In the genomic region with DNA sequence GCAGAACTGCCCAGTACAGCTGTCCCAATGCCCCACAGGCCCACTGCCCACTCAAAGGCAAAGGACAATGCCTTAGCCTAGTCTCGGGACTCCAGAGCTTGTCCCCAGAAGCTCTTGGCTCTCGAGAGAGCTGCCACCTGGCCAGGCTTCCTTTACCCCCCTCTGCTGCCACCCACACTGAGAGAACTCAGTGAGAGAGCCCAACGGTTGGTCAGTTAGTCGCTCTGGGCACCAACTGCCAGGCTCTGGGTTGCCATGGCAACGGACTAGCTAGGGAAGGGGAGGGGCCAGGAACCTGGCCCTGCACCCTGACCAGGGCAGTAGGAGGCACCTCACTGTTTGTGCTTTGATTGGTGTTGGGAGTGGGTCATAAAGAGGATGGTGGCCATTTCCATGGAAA, we compare ENCODE assay signal across 8 mouse cellular contexts. TPM values are rescaled to one million over a fixed set of nuclear protein-coding genes. Genes with fewer than 3 reads are reported as not detected.
A peak's percentile ranks its signal among the peaks of the same experiment; 100 is the strongest.
DNase-seq lines count a peak whose midpoint lies in the region; ATAC-seq and TF ChIP-seq lines count a peak whose summit lies in the region.
"Had no signal": no experiment of that assay in that cellular context is flagged by ENCODE, and none has a peak within 500 bp of the region (broad histone marks: within the 10 kb centered on the region; RNA-seq: fewer than 3 reads in every experiment).

No protein-coding gene starts in this region.

- H3K36me3 ChIP-seq in kidney, postnatal 0 days (ENCODE audit: insufficient read depth, low read length): no peaks in the 10 kb centered on the region
- no peaks in the 10 kb centered on the region for H3K36me3 ChIP-seq in kidney, embryonic 16.5 days (ENCODE audit: insufficient read depth, low read length)
- H3K36me3 ChIP-seq: liver, embryonic 13.5 days had no signal

- peak; percentile 62 for DNase-seq in kidney, postnatal 0 days (ENCODE audit: low spot score)
- peak; percentile 73 for DNase-seq in brain, adult 2 months (ENCODE audit: low read depth, low spot score)
- DNase-seq in frontal cortex, adult 2 months (ENCODE audit: extremely low spot score in 1 of 2, low spot score in 1 of 2): peak; percentile 52 to 57
- peak; percentile 25 to 63 for DNase-seq in lung, postnatal 4 days
- DNase-seq in heart, postnatal 36 days: no peak
- DNase-seq in heart, adult 11 months: no peak
- DNase-seq: liver, embryonic 13.5 days had no signal

- H3K9me3 ChIP-seq in kidney, postnatal 0 days (replicated peaks; ENCODE audit: low read length): no peaks in the 10 kb centered on the region
- no peaks in the 10 kb centered on the region for H3K9me3 ChIP-seq in kidney, embryonic 16.5 days (ENCODE audit: low read length)
- H3K9me3 ChIP-seq: liver, embryonic 13.5 days had no signal

- intact Hi-C loops in heart, postnatal 36 days (cut with DNase I): no loop called here

- no peak overlapping the region for H3K4me2 ChIP-seq in kidney, postnatal 0 days (ENCODE audit: low read length)
- H3K4me2 ChIP-seq in kidney, embryonic 16.5 days (replicated peaks; ENCODE audit: low read depth, low read length): no peak overlapping the region
- H3K4me2 ChIP-seq: liver, embryonic 13.5 days had no signal

- H3K9ac ChIP-seq in kidney, postnatal 0 days (ENCODE audit: low read depth, low read length): no peak overlapping the region
- H3K9ac ChIP-seq in kidney, embryonic 16.5 days (replicated peaks; ENCODE audit: low read length): no peak overlapping the region
- H3K9ac ChIP-seq: liver, embryonic 13.5 days had no signal

- WGBS in kidney, postnatal 0 days: 17% methylated on average over 5 of the region's 5 CpGs
- 24% methylated on average over 5 of the region's 5 CpGs for WGBS in kidney, embryonic 16.5 days

- ATAC-seq in kidney, postnatal 0 days (replicated peaks; ENCODE audit: low FRiP score, low read depth): peak; percentile 60; the same call in 1 of the 2 replicates
- ATAC-seq in kidney, embryonic 16.5 days (ENCODE audit: low FRiP score, low TSS enrichment): no peak

- H3K4me1 ChIP-seq in kidney, postnatal 0 days (replicated peaks; ENCODE audit: insufficient read depth, low read length): no peaks in the 10 kb centered on the region
- no peaks in the 10 kb centered on the region for H3K4me1 ChIP-seq in kidney, embryonic 16.5 days (ENCODE audit: insufficient read depth, low read length)
- H3K4me1 ChIP-seq: liver, embryonic 13.5 days had no signal

- H3K4me3 ChIP-seq in kidney, postnatal 0 days (replicated peaks; ENCODE audit: low read depth, low read length): no peak overlapping the region
- H3K4me3 ChIP-seq in kidney, embryonic 16.5 days (ENCODE audit: low read length): no peak overlapping the region
- H3K4me3 ChIP-seq: liver, embryonic 13.5 days had no signal

- no peak for TF ChIP-seq CTCF in kidney, postnatal 0 days (IDR thresholded peaks at IDR 0.05; ENCODE audit: low read depth)

- no peak overlapping the region for H3K27ac ChIP-seq in kidney, postnatal 0 days
- no peak overlapping the region for H3K27ac ChIP-seq in kidney, embryonic 16.5 days (ENCODE audit: low read length)
- H3K27ac ChIP-seq: liver, embryonic 13.5 days had no signal

- peaks cover 16% of the 10 kb centered on the region; the same call in 1 of the 2 replicates for H3K27me3 ChIP-seq in kidney, postnatal 0 days (ENCODE audit: insufficient read depth, low read length)
- H3K27me3 ChIP-seq in kidney, embryonic 16.5 days (ENCODE audit: insufficient read depth, low read length): peaks cover 36% of the 10 kb centered on the region

RNA-seq across cellular contexts. Expression of a gene that starts 48.2 kb away (rescaled TPM):
- polyA plus RNA-seq in kidney, postnatal 0 days (2015; fragmentation: Nextera tagmentation; extraction: Ambion mirVana): 0.10 and 0.13 TPM in 2 replicates
- 0.03 and 0.07 TPM in 2 replicates for polyA plus RNA-seq in kidney, embryonic 16.5 days (2015; fragmentation: Nextera tagmentation; extraction: Ambion mirVana)
- 64.9 and 68.2 TPM in 2 replicates for polyA plus RNA-seq in frontal cortex, adult 2 months (2012; rRNA removed)
- 1 to 10 TPM in 1 of 2 experiments, under 1 TPM in 1; 0.75 to 1.5 TPM for total RNA-seq in heart, postnatal 36 days (2021)

Comparison
In these comparisons a context has a peak if more than half of its experiments do, and no peak if none do; other contexts are left out.
1. DNase-seq: peak in kidney, postnatal 0 days (single experiment), brain, adult 2 months (single experiment), frontal cortex, adult 2 months (2 of 2) and lung, postnatal 4 days (2 of 2); none in heart, postnatal 36 days (0 of 2) and heart, adult 11 months (single experiment).
2. RNA of a gene that starts 48.2 kb away (polyA plus RNA-seq): 64.9 to 68.2 TPM in frontal cortex, adult 2 months; 0.10 to 0.13 TPM in kidney, postnatal 0 days and 0.03 to 0.07 TPM in kidney, embryonic 16.5 days; every median in the first group is over 10 times any median in the second.